Mouse (Mus musculus) heart, embryonic 13.5 days (tissue): ENCODE measurements around the gene Pik3cb. TPM values are rescaled to one million over a fixed set of nuclear protein-coding genes. Genes with fewer than 3 reads are reported as not detected.

ENCODE experiments used
- ATAC-seq: fragments of 200-750 bp; cut with Nextera tagmentation; 2 replicates; pipeline ENCODE4 v1.8.0; 2017; ENCODE audit warnings: moderate TSS enrichment; ENCODE audit not compliant: insufficient number of reproducible peaks, low FRiP score, low TSS enrichment; ENCODE audit errors: extremely low read depth
- H3K27ac ChIP-seq: fragments of 300-500 bp; sonication (generic); replicated peaks from 2 replicates; pipeline ENCODE4 v1.5.1; 2015; ENCODE audit warnings: moderate library complexity, mild to moderate bottlenecking, inconsistent platforms
- H3K27me3 ChIP-seq: fragments of 300-500 bp; sonication (generic); replicated peaks from 2 replicates; pipeline ENCODE4 v1.6.1; 2015; ENCODE audit warnings: mild to moderate bottlenecking, inconsistent platforms
- H3K36me3 ChIP-seq: fragments of 300-500 bp; sonication (generic); 2 replicates; pipeline ENCODE4 v1.6.1; 2015; ENCODE audit warnings: mild to moderate bottlenecking, inconsistent platforms
- H3K4me1 ChIP-seq: fragments of 300-500 bp; sonication (generic); 2 replicates; pipeline ENCODE4 v1.6.1; 2015; ENCODE audit warnings: inconsistent platforms
- H3K4me2 ChIP-seq: fragments of 300-500 bp; sonication (generic); 2 replicates; pipeline ENCODE4 v1.6.1; 2015; ENCODE audit warnings: inconsistent platforms, mild to moderate bottlenecking, moderate library complexity
- H3K4me3 ChIP-seq: fragments of 300-500 bp; sonication (generic); 2 replicates; pipeline ENCODE4 v1.5.1; 2015; ENCODE audit warnings: moderate library complexity, mild to moderate bottlenecking, inconsistent platforms
- H3K9ac ChIP-seq: fragments of 300-500 bp; sonication (generic); 2 replicates; pipeline ENCODE4 v1.6.1; 2015; ENCODE audit warnings: inconsistent platforms, mild to moderate bottlenecking, moderate library complexity
- H3K9me3 ChIP-seq: fragments of 300-500 bp; sonication (generic); 2 replicates; pipeline ENCODE4 v1.6.1; 2016; ENCODE audit warnings: inconsistent platforms
- WGBS: fragments of 180-500 bp; shearing (Covaris S2); methylation state at CpG from one replicate; pipeline ENCODE4 v1.1.7; 2015; ENCODE audit warnings: mixed read lengths; 5-methylcytosine and 5-hydroxymethylcytosine counted together
- polyA plus RNA-seq: library from polyadenylated mRNA; unstranded; fragments of >200 nt; fragmentation: Nextera tagmentation; extraction: Ambion mirVana; gene quantifications from 2 replicates; pipeline ENCODE4 v1.2.1, GENCODE M21; 2015

The Pik3cb gene
- polyA plus RNA-seq, 1 experiment from 2014 or later, result 1.8 TPM

DNA sequence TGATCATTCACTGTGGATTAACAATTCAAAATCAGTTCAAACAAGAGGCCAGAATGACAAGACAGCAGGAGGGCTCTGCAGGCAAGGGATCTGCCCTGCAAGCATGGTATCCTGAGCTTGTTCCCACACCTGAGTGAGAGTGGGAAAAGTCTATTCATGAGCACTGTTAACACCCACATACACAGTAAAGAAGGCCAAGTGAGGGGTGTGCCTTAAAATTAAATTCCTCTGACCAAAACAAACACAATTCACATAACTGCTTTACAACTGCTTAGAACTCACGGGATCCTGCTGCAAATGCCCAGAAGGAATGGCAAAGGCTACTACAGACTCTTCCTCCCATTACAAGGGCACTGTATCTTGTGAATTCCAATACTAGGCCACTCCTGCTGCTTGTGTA, 29.3 kb downstream of the Pik3cb start:
- H3K36me3 ChIP-seq, result no peaks in the 10 kb centered on the region
- no peak overlapping the region for H3K27ac ChIP-seq
- 85% methylated on average over 1 of the region's 1 CpGs for WGBS
- no peak overlapping the region for H3K9ac ChIP-seq
- no peak for ATAC-seq
- H3K9me3 ChIP-seq, result no peaks in the 10 kb centered on the region
- no peak overlapping the region for H3K4me3 ChIP-seq
- no peak overlapping the region for H3K4me2 ChIP-seq
- no peaks in the 10 kb centered on the region for H3K27me3 ChIP-seq
- 0 out of 2 replicates have a peak, but pooled peaks cover 6% of the 10 kb centered on the region for H3K4me1 ChIP-seq

DNA sequence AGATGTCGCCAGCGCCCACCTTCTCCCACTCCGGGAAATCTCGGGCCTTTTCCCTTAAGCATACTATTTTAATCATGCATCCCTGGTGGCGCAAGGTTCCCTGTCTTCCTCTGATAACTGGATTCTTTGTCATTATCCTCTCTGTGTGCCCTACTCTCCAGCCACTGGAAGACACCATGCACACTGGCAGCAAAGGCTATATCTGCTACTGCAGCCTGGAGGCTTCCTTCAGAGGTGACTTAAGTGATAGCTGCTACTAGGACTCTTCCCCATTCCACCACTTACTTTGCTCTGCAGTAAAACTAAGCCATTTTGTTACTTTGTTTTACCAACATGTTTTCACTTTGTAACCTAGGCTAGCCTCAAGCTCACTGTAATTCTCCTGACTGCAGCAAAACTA, 30.2 kb downstream of the Pik3cb start:
- no peak for ATAC-seq
- H3K9ac ChIP-seq, result no peak overlapping the region
- no peak overlapping the region for H3K4me3 ChIP-seq
- peaks cover 7% of the 10 kb centered on the region for H3K36me3 ChIP-seq
- H3K27ac ChIP-seq, result no peak overlapping the region
- H3K9me3 ChIP-seq, result no peaks in the 10 kb centered on the region
- H3K4me2 ChIP-seq, result no peak overlapping the region
- no peaks in the 10 kb centered on the region for H3K27me3 ChIP-seq
- 0 out of 2 replicates have a peak, but pooled peaks cover 6% of the 10 kb centered on the region for H3K4me1 ChIP-seq
- 43% methylated on average over 5 of the region's 5 CpGs for WGBS

DNA sequence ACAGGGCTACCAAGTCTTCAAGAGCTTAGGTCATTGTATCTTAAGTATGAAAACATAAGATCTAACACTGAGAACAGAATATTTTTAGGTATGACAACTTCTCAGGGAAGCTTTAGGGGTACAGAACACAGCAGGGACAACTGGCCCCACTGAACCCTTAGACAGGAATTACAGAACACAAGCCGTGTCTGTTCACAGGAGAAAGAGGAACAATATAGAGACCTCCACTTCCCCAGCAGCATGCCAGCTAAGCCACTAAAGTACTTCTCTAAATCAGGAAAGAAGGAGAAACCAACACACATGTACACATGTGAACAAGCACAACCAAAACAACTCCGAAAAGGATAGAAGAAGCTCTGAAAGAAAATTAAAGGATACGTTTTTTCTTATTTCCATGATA, 30.8 kb downstream of the Pik3cb start:
- H3K9ac ChIP-seq, result no peak overlapping the region
- no peaks in the 10 kb centered on the region for H3K27me3 ChIP-seq
- no peaks in the 10 kb centered on the region for H3K9me3 ChIP-seq
- 0 out of 2 replicates have a peak, but pooled peaks cover 6% of the 10 kb centered on the region for H3K4me1 ChIP-seq
- 80% methylated on average over 3 of the region's 3 CpGs for WGBS
- no peak overlapping the region for H3K4me2 ChIP-seq
- H3K4me3 ChIP-seq, result no peak overlapping the region
- no peak for ATAC-seq
- no peak overlapping the region for H3K27ac ChIP-seq
- H3K36me3 ChIP-seq, result peaks cover 13% of the 10 kb centered on the region

DNA sequence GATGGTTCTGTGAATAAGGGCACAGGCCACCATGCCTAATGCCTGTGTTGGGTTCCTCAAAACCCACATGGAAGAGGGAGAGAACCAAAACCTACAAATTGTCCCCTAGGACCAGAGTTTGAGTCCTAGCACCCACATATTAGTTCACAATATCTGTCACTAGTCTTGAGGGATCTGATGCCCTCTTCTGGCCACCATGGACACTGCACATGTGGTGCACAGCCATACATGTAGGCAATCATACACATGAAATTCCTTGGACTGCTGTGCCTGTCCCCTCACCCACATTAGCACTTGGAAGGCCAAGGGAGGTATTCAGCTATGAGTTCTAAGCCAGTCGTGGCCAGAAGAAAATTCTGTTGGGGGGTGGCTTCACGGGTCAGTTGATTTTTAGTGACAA, 36.0 kb downstream of the Pik3cb start:
- ATAC-seq, result no peak
- H3K27me3 ChIP-seq, result no peaks in the 10 kb centered on the region
- WGBS, result 93% methylated on average over 2 of the region's 2 CpGs

DNA sequence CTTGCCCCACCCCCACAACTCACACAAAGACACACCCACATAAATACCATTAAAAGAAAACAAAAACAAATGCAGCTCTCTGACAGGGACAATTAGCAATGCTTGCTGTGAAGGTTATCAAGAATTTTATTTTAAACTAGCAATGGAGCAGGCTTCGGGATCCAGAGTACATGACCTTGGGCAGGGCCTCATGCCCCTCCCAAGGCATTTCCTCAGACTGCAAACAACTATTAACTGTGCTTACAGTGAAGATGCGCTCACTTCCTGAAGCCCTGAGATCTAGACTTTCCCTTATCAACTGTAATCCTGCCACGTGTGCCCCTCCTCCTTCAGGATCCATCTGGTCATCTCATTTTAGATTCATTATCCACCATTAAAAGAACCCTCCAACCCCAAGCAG, 36.6 kb downstream of the Pik3cb start:
- H3K4me2 ChIP-seq, result no peak overlapping the region
- peaks cover 24% of the 10 kb centered on the region for H3K36me3 ChIP-seq
- no peak overlapping the region for H3K9ac ChIP-seq
- no peak for ATAC-seq
- 62% methylated on average over 3 of the region's 3 CpGs for WGBS
- H3K4me3 ChIP-seq, result no peak overlapping the region
- no peaks in the 10 kb centered on the region for H3K27me3 ChIP-seq
- peaks cover 5% of the 10 kb centered on the region for H3K4me1 ChIP-seq
- no peaks in the 10 kb centered on the region for H3K9me3 ChIP-seq
- H3K27ac ChIP-seq, result no peak overlapping the region

More for the DNA sequence above, 36.0 kb downstream of the Pik3cb start:
- no peak overlapping the region for H3K9ac ChIP-seq
- no peak overlapping the region for H3K27ac ChIP-seq
- no peak overlapping the region for H3K4me2 ChIP-seq
- H3K4me3 ChIP-seq, result no peak overlapping the region
- peaks cover 24% of the 10 kb centered on the region for H3K36me3 ChIP-seq
- no peaks in the 10 kb centered on the region for H3K4me1 ChIP-seq
- H3K9me3 ChIP-seq, result no peaks in the 10 kb centered on the region

DNA sequence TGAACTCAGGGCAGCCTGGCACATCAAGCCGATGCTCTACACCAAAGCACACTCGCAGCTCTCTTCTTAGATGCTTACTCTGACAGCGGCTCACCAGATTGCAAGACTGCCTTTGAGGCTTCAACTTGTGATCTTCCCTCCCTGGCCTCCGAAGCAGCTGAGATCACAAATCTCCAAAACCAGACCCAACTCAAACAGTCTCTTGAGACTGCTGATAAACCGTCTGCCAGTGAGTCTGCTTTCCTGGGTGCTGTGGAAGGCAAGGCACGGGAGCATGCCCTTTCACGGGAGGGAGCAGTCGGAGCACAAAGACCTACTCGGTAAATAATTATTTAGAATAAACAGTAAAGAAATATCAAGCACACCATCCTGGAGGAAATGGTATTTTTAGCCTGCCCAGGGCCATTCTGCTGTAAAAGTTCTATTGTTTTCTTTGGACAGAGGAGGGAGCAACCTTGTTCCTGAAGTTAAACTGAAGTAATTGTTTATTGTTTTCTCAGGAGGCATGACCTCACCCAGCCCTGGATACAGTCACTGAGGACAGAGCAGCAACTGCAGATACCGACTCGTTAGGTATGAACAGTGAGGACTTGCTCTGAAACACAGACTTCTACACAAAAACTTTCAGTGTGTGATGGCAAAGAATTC, 41.8 kb downstream of the Pik3cb start:
- 13% methylated on average over 11 of the region's 11 CpGs for WGBS
- Histone ChIP-seq H3K27ac (peak overlapping the region; percentile 77), H3K4me3 (no peak overlapping the region), H3K27me3 (no peaks in the 10 kb centered on the region), H3K9ac (0 out of 2 replicates have a peak overlapping the region, but pooled peaks have one; percentile 40), H3K4me2 (peak overlapping the region; percentile 46), H3K36me3 (0 out of 2 replicates have a peak, but pooled peaks cover 10% of the 10 kb centered on the region), H3K4me1 (peaks cover 14% of the 10 kb centered on the region), H3K9me3 (no peaks in the 10 kb centered on the region)
- no peak for ATAC-seq

DNA sequence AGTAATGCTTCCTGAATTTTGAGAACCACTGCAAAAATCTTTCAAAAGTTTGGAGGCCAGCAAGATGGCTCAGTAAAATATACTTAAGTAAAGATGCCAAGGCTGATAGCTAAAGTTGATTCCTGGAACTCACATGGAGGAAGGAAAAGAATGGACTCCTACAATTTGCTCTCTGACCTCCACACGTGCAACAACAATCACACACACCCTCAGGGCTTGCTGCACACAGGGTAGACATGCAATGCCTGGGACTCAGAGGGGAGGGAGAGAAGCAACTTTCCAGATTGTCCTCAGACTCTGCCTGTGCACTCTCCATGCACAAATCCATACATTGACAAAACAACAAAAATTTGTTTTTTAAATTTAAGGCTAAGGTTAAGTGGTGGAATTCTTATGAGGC, 42.8 kb downstream of the Pik3cb start:
- ATAC-seq, result no peak
- Histone ChIP-seq H3K27ac (no peak overlapping the region), H3K4me2 (no peak overlapping the region), H3K4me1 (peaks cover 14% of the 10 kb centered on the region), H3K9me3 (no peaks in the 10 kb centered on the region), H3K36me3 (0 out of 2 replicates have a peak, but pooled peaks cover 10% of the 10 kb centered on the region), H3K4me3 (no peak overlapping the region), H3K9ac (no peak overlapping the region), H3K27me3 (no peaks in the 10 kb centered on the region)
- 56% methylated on average over 1 of the region's 1 CpGs for WGBS

DNA sequence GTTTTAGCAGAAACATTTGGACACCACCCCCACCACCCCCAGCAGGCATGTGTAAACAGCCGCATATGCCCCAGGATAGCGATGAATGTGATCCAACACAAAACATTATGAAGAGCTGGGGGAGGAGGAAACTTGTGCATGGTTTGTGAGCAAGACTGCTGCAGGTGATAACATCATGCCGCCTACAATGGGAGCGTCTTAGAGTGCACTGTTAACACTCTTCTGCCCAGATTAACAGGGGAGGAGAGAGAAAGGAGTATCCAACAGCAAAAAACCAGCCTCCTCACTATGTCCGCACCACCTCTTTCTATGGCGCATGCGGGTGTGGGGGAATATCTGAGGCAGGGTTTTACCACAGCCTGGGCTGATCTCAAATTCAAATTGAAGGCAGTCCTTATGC, 45.2 kb downstream of the Pik3cb start:
- 71% methylated on average over 7 of the region's 7 CpGs for WGBS
- no peak for ATAC-seq
- Histone ChIP-seq H3K27ac (no peak overlapping the region), H3K9me3 (no peaks in the 10 kb centered on the region), H3K27me3 (no peaks in the 10 kb centered on the region), H3K36me3 (0 out of 2 replicates have a peak, but pooled peaks cover 6% of the 10 kb centered on the region), H3K4me3 (no peak overlapping the region), H3K9ac (no peak overlapping the region), H3K4me2 (no peak overlapping the region), H3K4me1 (peaks cover 14% of the 10 kb centered on the region)

DNA sequence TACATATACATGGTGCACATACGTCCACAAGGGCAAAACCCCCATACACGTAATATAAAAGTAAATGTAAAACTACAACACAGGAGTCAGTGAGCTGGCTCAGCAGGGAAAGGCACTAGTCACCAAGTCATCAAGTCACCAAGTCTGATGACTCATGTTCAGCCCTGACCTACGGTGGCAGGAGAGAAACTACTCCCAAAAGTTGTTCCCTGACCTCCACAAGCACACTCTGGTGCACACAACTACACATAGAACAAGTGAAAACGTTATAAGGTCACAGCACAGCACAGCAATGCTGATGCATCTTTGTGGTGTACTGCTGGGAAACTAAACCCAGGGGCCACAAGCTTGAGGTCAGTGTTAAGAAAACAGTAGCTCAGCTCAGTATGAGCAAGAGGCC, 49.9 kb downstream of the Pik3cb start:
- no peaks in the 10 kb centered on the region for H3K4me1 ChIP-seq
- H3K27me3 ChIP-seq, result no peaks in the 10 kb centered on the region
- ATAC-seq, result no peak
- peaks cover 12% of the 10 kb centered on the region for H3K36me3 ChIP-seq
- no peak overlapping the region for H3K4me2 ChIP-seq
- no peak overlapping the region for H3K27ac ChIP-seq
- H3K9me3 ChIP-seq, result no peaks in the 10 kb centered on the region
- H3K9ac ChIP-seq, result no peak overlapping the region
- H3K4me3 ChIP-seq, result no peak overlapping the region
- 78% methylated on average over 4 of the region's 4 CpGs for WGBS

DNA sequence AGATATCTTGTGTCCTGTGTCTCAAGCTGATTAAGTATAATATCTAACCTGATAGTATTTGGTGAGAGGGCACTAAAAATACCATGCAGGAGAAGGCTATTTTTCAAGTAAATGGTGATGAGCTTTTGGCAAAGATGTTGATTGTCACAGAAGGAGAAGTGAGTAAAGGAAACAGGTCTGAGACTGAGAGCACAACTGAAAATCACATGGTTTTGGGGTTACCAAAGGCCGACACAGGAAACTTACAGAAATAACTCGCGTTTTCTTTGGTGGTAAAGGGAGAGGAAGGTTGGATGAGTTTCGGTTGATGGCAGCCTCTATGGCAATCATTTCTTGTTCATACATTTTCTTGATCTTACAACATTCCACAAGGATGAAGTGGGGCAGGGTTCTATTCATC, 50.5 kb downstream of the Pik3cb start:
- Histone ChIP-seq H3K36me3 (peaks cover 12% of the 10 kb centered on the region), H3K4me2 (no peak overlapping the region), H3K27ac (no peak overlapping the region), H3K9me3 (no peaks in the 10 kb centered on the region), H3K4me3 (no peak overlapping the region), H3K9ac (no peak overlapping the region), H3K4me1 (no peaks in the 10 kb centered on the region), H3K27me3 (no peaks in the 10 kb centered on the region)
- WGBS, result 82% methylated on average over 4 of the region's 4 CpGs
- no peak for ATAC-seq

DNA sequence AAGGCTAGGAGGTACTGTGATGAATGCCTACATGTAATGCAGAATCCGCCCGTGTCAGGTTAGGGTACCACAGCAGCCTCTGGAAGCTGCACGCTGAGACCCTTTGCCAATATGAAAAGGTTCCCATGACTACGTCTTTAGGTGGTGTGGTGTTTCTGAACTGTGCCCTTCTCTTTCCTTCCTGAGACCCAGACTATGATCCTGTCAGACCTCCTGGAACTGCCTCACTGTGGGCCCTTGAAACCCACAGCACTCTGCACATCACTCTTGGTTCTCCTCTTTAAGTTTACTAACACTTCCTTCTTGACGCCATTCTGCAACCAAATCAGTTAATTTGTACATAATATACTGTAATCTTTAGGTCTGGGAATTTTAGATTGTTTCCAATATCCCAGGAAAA, 58.7 kb downstream of the Pik3cb start:
- H3K4me2 ChIP-seq, result no peak overlapping the region
- H3K27me3 ChIP-seq, result no peaks in the 10 kb centered on the region
- no peaks in the 10 kb centered on the region for H3K4me1 ChIP-seq
- no peak overlapping the region for H3K4me3 ChIP-seq
- peaks cover 8% of the 10 kb centered on the region for H3K36me3 ChIP-seq
- H3K9ac ChIP-seq, result no peak overlapping the region
- ATAC-seq, result no peak
- H3K9me3 ChIP-seq, result no peaks in the 10 kb centered on the region
- WGBS, result 90% methylated on average over 5 of the region's 5 CpGs
- H3K27ac ChIP-seq, result no peak overlapping the region

DNA sequence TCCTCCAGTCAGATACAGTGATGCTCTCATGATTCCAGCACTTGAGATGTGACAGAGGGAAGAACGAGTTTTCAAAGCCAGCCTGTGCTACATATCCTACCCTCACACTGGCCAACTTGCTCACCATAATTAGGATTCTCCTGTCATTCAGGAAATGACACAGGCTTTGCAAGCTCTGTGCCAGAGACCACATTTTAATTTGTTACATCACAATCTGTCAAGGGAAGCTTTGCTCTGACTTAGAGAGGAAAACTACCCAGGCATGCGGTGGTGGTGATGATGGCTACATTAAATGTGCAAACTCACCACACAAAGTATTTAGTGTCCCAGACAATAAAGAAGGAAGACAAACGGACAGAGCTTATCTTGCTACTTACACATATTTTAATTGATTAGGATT, 59.1 kb downstream of the Pik3cb start:
- no peaks in the 10 kb centered on the region for H3K4me1 ChIP-seq
- H3K27ac ChIP-seq, result no peak overlapping the region
- no peak overlapping the region for H3K9ac ChIP-seq
- H3K9me3 ChIP-seq, result no peaks in the 10 kb centered on the region
- H3K4me2 ChIP-seq, result no peak overlapping the region
- no peak overlapping the region for H3K4me3 ChIP-seq
- 75% methylated on average over 3 of the region's 3 CpGs for WGBS
- peaks cover 8% of the 10 kb centered on the region for H3K36me3 ChIP-seq
- ATAC-seq, result no peak
- H3K27me3 ChIP-seq, result no peaks in the 10 kb centered on the region
